In genomic region chr19:55211698-55212097, GRCm38 (mm10) we compare ENCODE assay signal across 32 mouse cellular contexts. TPM values are rescaled to one million over a fixed set of nuclear protein-coding genes. Genes with fewer than 3 reads are reported as not detected.
DNase-seq lines count a peak whose midpoint lies in the region; ATAC-seq lines count a peak whose summit lies in the region.
"Had no signal": no experiment of that assay in that cellular context is flagged by ENCODE, and none has a peak within 500 bp of the region (broad histone marks: within the 10 kb centered on the region; RNA-seq: fewer than 3 reads in every experiment).

No protein-coding gene starts in this region.

- no peaks in the 10 kb centered on the region for H3K36me3 ChIP-seq in embryonic facial prominence, embryonic 11.5 days (replicated peaks; ENCODE audit: control insufficient read depth, insufficient read depth, low read depth, low read length)
- H3K36me3 ChIP-seq in embryonic facial prominence, embryonic 10.5 days (replicated peaks), result no peaks in the 10 kb centered on the region
- H3K36me3 ChIP-seq in kidney, embryonic 16.5 days (ENCODE audit: insufficient read depth, low read length), result no peaks in the 10 kb centered on the region
- H3K36me3 ChIP-seq in midbrain, embryonic 13.5 days, result no peaks in the 10 kb centered on the region
- H3K36me3 ChIP-seq in midbrain, embryonic 10.5 days, result no peaks in the 10 kb centered on the region
- no peaks in the 10 kb centered on the region for H3K36me3 ChIP-seq in limb, embryonic 12.5 days
- H3K36me3 ChIP-seq: embryonic facial prominence, embryonic 15.5 days; G1E; heart, embryonic 10.5 days; hindbrain, embryonic 13.5 days; liver, embryonic 15.5 days; midbrain, embryonic 12.5 days had no signal

- ATAC-seq in embryonic facial prominence, embryonic 11.5 days (replicated peaks; ENCODE audit: insufficient number of reproducible peaks, low FRiP score, low TSS enrichment, low read depth), result peak; percentile 65; the same call in 1 of the 2 replicates
- ATAC-seq in kidney, embryonic 16.5 days (ENCODE audit: low FRiP score, low TSS enrichment), result peak; percentile 42; the same call in 1 of the 2 replicates
- ATAC-seq in midbrain, embryonic 13.5 days, result 0 out of 2 replicates have a peak, but pooled peaks have one; percentile 27
- ATAC-seq in limb, embryonic 12.5 days (ENCODE audit: insufficient number of reproducible peaks, insufficient read depth, low FRiP score, low TSS enrichment, low read depth), result peak; percentile 68; the same call in 1 of the 2 replicates
- ATAC-seq: forebrain, embryonic 13.5 days had no signal

- H3K4me2 ChIP-seq in embryonic facial prominence, embryonic 11.5 days (ENCODE audit: low read depth, low read length), result no peak overlapping the region
- H3K4me2 ChIP-seq in kidney, embryonic 16.5 days (replicated peaks; ENCODE audit: low read depth, low read length), result no peak overlapping the region
- no peak overlapping the region for H3K4me2 ChIP-seq in midbrain, embryonic 13.5 days (replicated peaks)
- no peak overlapping the region for H3K4me2 ChIP-seq in limb, embryonic 12.5 days
- H3K4me2 ChIP-seq: embryonic facial prominence, embryonic 15.5 days; forebrain, embryonic 13.5 days; hindbrain, embryonic 13.5 days; liver, embryonic 15.5 days; midbrain, embryonic 12.5 days had no signal

- H3K27ac ChIP-seq in embryonic facial prominence, embryonic 11.5 days (replicated peaks; ENCODE audit: low read depth, low read length), result no peak overlapping the region
- no peak overlapping the region for H3K27ac ChIP-seq in embryonic facial prominence, embryonic 10.5 days (replicated peaks)
- H3K27ac ChIP-seq in kidney, embryonic 16.5 days (ENCODE audit: low read length), result no peak overlapping the region
- H3K27ac ChIP-seq in midbrain, embryonic 13.5 days, result no peak overlapping the region
- H3K27ac ChIP-seq in midbrain, embryonic 10.5 days (replicated peaks), result no peak overlapping the region
- H3K27ac ChIP-seq in limb, embryonic 12.5 days, result no peak overlapping the region
- H3K27ac ChIP-seq: embryonic facial prominence, embryonic 15.5 days; forebrain, embryonic 13.5 days; heart, embryonic 10.5 days; hindbrain, embryonic 13.5 days; kidney, postnatal 0 days; liver, embryonic 15.5 days; midbrain, embryonic 12.5 days had no signal

- H3K27me3 ChIP-seq in embryonic facial prominence, embryonic 11.5 days (ENCODE audit: control insufficient read depth, insufficient read depth, low read length), result no peaks in the 10 kb centered on the region
- 0 out of 2 replicates have a peak, but pooled peaks cover 7% of the 10 kb centered on the region for H3K27me3 ChIP-seq in embryonic facial prominence, embryonic 10.5 days (replicated peaks; ENCODE audit: low read depth, poor library complexity, severe bottlenecking)
- no peaks in the 10 kb centered on the region for H3K27me3 ChIP-seq in kidney, embryonic 16.5 days (ENCODE audit: insufficient read depth, low read length)
- peaks cover 7% of the 10 kb centered on the region; the same call in 1 of the 2 replicates for H3K27me3 ChIP-seq in midbrain, embryonic 13.5 days
- H3K27me3 ChIP-seq in midbrain, embryonic 10.5 days (ENCODE audit: low read depth, poor library complexity, severe bottlenecking), result peaks cover 4% of the 10 kb centered on the region; the same call in 1 of the 2 replicates
- H3K27me3 ChIP-seq in limb, embryonic 12.5 days, result no peaks in the 10 kb centered on the region; the same call in 1 of the 2 replicates
- H3K27me3 ChIP-seq: embryonic facial prominence, embryonic 15.5 days; forebrain, embryonic 13.5 days; liver, embryonic 15.5 days had no signal

- 93% methylated on average over 1 of the region's 1 CpGs for WGBS in embryonic facial prominence, embryonic 11.5 days
- WGBS in embryonic facial prominence, embryonic 10.5 days, result 95% methylated on average over 1 of the region's 1 CpGs
- 90% methylated on average over 1 of the region's 1 CpGs for WGBS in kidney, embryonic 16.5 days
- 94% methylated on average over 1 of the region's 1 CpGs for WGBS in midbrain, embryonic 13.5 days
- WGBS in midbrain, embryonic 10.5 days, result 92% methylated on average over 1 of the region's 1 CpGs
- 84% methylated on average over 1 of the region's 1 CpGs for WGBS in limb, embryonic 12.5 days

- H3K4me1 ChIP-seq in embryonic facial prominence, embryonic 11.5 days (ENCODE audit: control insufficient read depth, insufficient read depth, low read length), result no peaks in the 10 kb centered on the region
- H3K4me1 ChIP-seq in embryonic facial prominence, embryonic 10.5 days, result no peaks in the 10 kb centered on the region
- no peaks in the 10 kb centered on the region for H3K4me1 ChIP-seq in kidney, embryonic 16.5 days (ENCODE audit: insufficient read depth, low read length)
- no peaks in the 10 kb centered on the region for H3K4me1 ChIP-seq in midbrain, embryonic 13.5 days (replicated peaks)
- H3K4me1 ChIP-seq in midbrain, embryonic 10.5 days, result no peaks in the 10 kb centered on the region
- peaks cover 6% of the 10 kb centered on the region; the same call in 1 of the 2 replicates for H3K4me1 ChIP-seq in limb, embryonic 12.5 days (replicated peaks)
- H3K4me1 ChIP-seq: embryonic facial prominence, embryonic 15.5 days; forebrain, embryonic 13.5 days; heart, embryonic 10.5 days; hindbrain, embryonic 13.5 days; midbrain, embryonic 12.5 days had no signal

- no peak overlapping the region for H3K9ac ChIP-seq in embryonic facial prominence, embryonic 11.5 days (replicated peaks; ENCODE audit: low read length)
- H3K9ac ChIP-seq in kidney, embryonic 16.5 days (replicated peaks; ENCODE audit: low read length), result no peak overlapping the region
- H3K9ac ChIP-seq in midbrain, embryonic 13.5 days (replicated peaks), result no peak overlapping the region
- H3K9ac ChIP-seq in limb, embryonic 12.5 days (replicated peaks), result no peak overlapping the region
- H3K9ac ChIP-seq: embryonic facial prominence, embryonic 15.5 days; forebrain, embryonic 13.5 days; hindbrain, embryonic 13.5 days; liver, embryonic 15.5 days; midbrain, embryonic 12.5 days had no signal

- H3K9me3 ChIP-seq in embryonic facial prominence, embryonic 11.5 days (replicated peaks; ENCODE audit: control insufficient read depth, low read length), result no peaks in the 10 kb centered on the region
- H3K9me3 ChIP-seq in embryonic facial prominence, embryonic 10.5 days, result no peaks in the 10 kb centered on the region
- H3K9me3 ChIP-seq in kidney, embryonic 16.5 days (ENCODE audit: low read length), result no peaks in the 10 kb centered on the region
- no peaks in the 10 kb centered on the region for H3K9me3 ChIP-seq in midbrain, embryonic 13.5 days
- no peaks in the 10 kb centered on the region for H3K9me3 ChIP-seq in midbrain, embryonic 10.5 days (replicated peaks)
- no peaks in the 10 kb centered on the region for H3K9me3 ChIP-seq in limb, embryonic 12.5 days
- H3K9me3 ChIP-seq: embryonic facial prominence, embryonic 15.5 days; forebrain, embryonic 13.5 days; G1E; heart, embryonic 10.5 days; hindbrain, embryonic 13.5 days; liver, embryonic 15.5 days; midbrain, embryonic 12.5 days had no signal

- no peak overlapping the region for H3K4me3 ChIP-seq in embryonic facial prominence, embryonic 11.5 days (ENCODE audit: low read depth, low read length)
- H3K4me3 ChIP-seq in embryonic facial prominence, embryonic 10.5 days, result no peak overlapping the region
- no peak overlapping the region for H3K4me3 ChIP-seq in kidney, embryonic 16.5 days (ENCODE audit: low read length)
- no peak overlapping the region for H3K4me3 ChIP-seq in midbrain, embryonic 13.5 days (replicated peaks)
- no peak overlapping the region for H3K4me3 ChIP-seq in midbrain, embryonic 10.5 days
- H3K4me3 ChIP-seq in limb, embryonic 12.5 days (replicated peaks), result no peak overlapping the region
- H3K4me3 ChIP-seq: embryonic facial prominence, embryonic 15.5 days; forebrain, embryonic 13.5 days; heart, embryonic 10.5 days; hindbrain, embryonic 13.5 days; liver, embryonic 15.5 days; midbrain, embryonic 12.5 days had no signal

- DNase-seq in embryonic facial prominence, embryonic 11.5 days (ENCODE audit: low spot score), result no peak
- no peak for DNase-seq in embryonic facial prominence, embryonic 10.5 days (ENCODE audit: low spot score)
- DNase-seq in kidney, adult 11 months, result no peak
- DNase-seq in midbrain, embryonic 10.5 days (ENCODE audit: low spot score), result no peak
- DNase-seq in cerebellum, adult 9-10 months, result no peak
- DNase-seq: adrenal gland, postnatal 10 days; cerebellum, adult 8-10 months; cerebellum, postnatal 36 days; gastrocnemius, postnatal 14 days; heart, postnatal 36 days; kidney, adult 2 months; kidney, postnatal 4 days; liver; lung, postnatal 10 days; right cerebral cortex, postnatal 25 days; thymus, adult 2 months; thymus, postnatal 36 days had no signal

RNA-seq across cellular contexts. Expression of gene Gucy2g, which starts 29.3 kb away (rescaled TPM):
- not detected in 2 replicates for polyA plus RNA-seq in embryonic facial prominence, embryonic 11.5 days (2014; fragmentation: Nextera tagmentation; extraction: Ambion mirVana)
- not detected in 2 replicates for polyA plus RNA-seq in embryonic facial prominence, embryonic 10.5 days (2016; fragmentation: Nextera tagmentation; extraction: Ambion mirVana)
- polyA plus RNA-seq in kidney, embryonic 16.5 days (2015; fragmentation: Nextera tagmentation; extraction: Ambion mirVana), result 0.05 and 0.10 TPM in 2 replicates
- 0.07 TPM in 1 of 2 replicates, not detected in the other for polyA plus RNA-seq in midbrain, embryonic 13.5 days (2015; fragmentation: Nextera tagmentation; extraction: Ambion mirVana)
- not detected in 2 replicates for polyA plus RNA-seq in midbrain, embryonic 10.5 days (2016; fragmentation: Nextera tagmentation; extraction: Ambion mirVana)
- polyA plus RNA-seq in limb, embryonic 12.5 days (2016; fragmentation: Nextera tagmentation; extraction: Ambion mirVana), result not detected in 2 replicates
- polyA plus RNA-seq: forebrain, embryonic 13.5 days; G1E; heart, embryonic 10.5 days; heart, embryonic 16.5 days; intestine, embryonic 14.5 days; liver, embryonic 15.5 days; midbrain, embryonic 12.5 days; neural tube, embryonic 11.5 days had no signal

RNA-seq across cellular contexts. Expression of gene Tectb, which starts 31.2 kb away (rescaled TPM):
- polyA plus RNA-seq in embryonic facial prominence, embryonic 11.5 days (2014; fragmentation: Nextera tagmentation; extraction: Ambion mirVana), result not detected in 2 replicates
- polyA plus RNA-seq in embryonic facial prominence, embryonic 10.5 days (2016; fragmentation: Nextera tagmentation; extraction: Ambion mirVana), result not detected in 2 replicates
- not detected in 2 replicates for polyA plus RNA-seq in kidney, embryonic 16.5 days (2015; fragmentation: Nextera tagmentation; extraction: Ambion mirVana)
- polyA plus RNA-seq in midbrain, embryonic 13.5 days (2015; fragmentation: Nextera tagmentation; extraction: Ambion mirVana), result 0.30 and 0.83 TPM in 2 replicates
- 0.12 TPM in 1 of 2 replicates, not detected in the other for polyA plus RNA-seq in midbrain, embryonic 10.5 days (2016; fragmentation: Nextera tagmentation; extraction: Ambion mirVana)
- polyA plus RNA-seq in limb, embryonic 12.5 days (2016; fragmentation: Nextera tagmentation; extraction: Ambion mirVana), result not detected in 2 replicates
- polyA plus RNA-seq: C2C12; G1E; heart, embryonic 16.5 days; intestine, embryonic 14.5 days; neural tube, embryonic 11.5 days had no signal

RNA-seq across cellular contexts. Expression of gene Acsl5, which starts 40.0 kb away (rescaled TPM):
- polyA plus RNA-seq in embryonic facial prominence, embryonic 11.5 days (2014; fragmentation: Nextera tagmentation; extraction: Ambion mirVana), result 30.0 and 30.6 TPM in 2 replicates
- polyA plus RNA-seq in embryonic facial prominence, embryonic 10.5 days (2016; fragmentation: Nextera tagmentation; extraction: Ambion mirVana), result 24.0 and 27.4 TPM in 2 replicates
- 58.4 and 59.0 TPM in 2 replicates for polyA plus RNA-seq in kidney, embryonic 16.5 days (2015; fragmentation: Nextera tagmentation; extraction: Ambion mirVana)
- 9.9 TPM in 2 replicates for polyA plus RNA-seq in midbrain, embryonic 13.5 days (2015; fragmentation: Nextera tagmentation; extraction: Ambion mirVana)
- 18.5 and 18.9 TPM in 2 replicates for polyA plus RNA-seq in midbrain, embryonic 10.5 days (2016; fragmentation: Nextera tagmentation; extraction: Ambion mirVana)
- 18.9 and 21.2 TPM in 2 replicates for polyA plus RNA-seq in limb, embryonic 12.5 days (2016; fragmentation: Nextera tagmentation; extraction: Ambion mirVana)
